Mouse (Mus musculus) kidney, adult 2 months (tissue): ENCODE data around the gene Lingo2.

Experiments
- CTCF ChIP-seq: fragments of 200-500 bp; conservative IDR thresholded peaks from 2 replicates; pipeline ENCODE4 v1.5.1; 2011; ENCODE audit warnings: low read depth, mild to moderate bottlenecking, control low read depth, low read length, moderate library complexity, mixed read lengths; ENCODE audit not compliant: insufficient read depth, insufficient read length
- POLR2A ChIP-seq: fragments of 200-500 bp; IDR thresholded peaks from one replicate; pipeline ENCODE4 v1.6.1; 2011; ENCODE audit warnings: low read depth, low read length, control low read depth

- no peak for TF ChIP-seq CTCF
- TF ChIP-seq POLR2A = no peak
Measured at GRCm38 (mm10) chr4:36313067-36313466, 638.5 kb downstream of the Lingo2 start.
